Mouse (Mus musculus) heart, embryonic 11.5 days (tissue): ENCODE data around the gene A430078G23Rik. TPM values are rescaled to one million over a fixed set of nuclear protein-coding genes. Genes with fewer than 3 reads are reported as not detected.
"Not testable (repeated sequence)": the region's sequence is repeated elsewhere in the genome, so short reads cannot be mapped to it uniquely, and the experiment has no call there.

Experiments
- ATAC-seq: fragments of 200-750 bp; cut with Nextera tagmentation; replicated peaks from 2 replicates; pipeline ENCODE4 v1.8.0; 2017; ENCODE audit warnings: moderate library complexity; ENCODE audit not compliant: insufficient number of reproducible peaks, low FRiP score, low TSS enrichment
- H3K27ac ChIP-seq: fragments of 300-500 bp; sonication (generic); 2 replicates; pipeline ENCODE4 v1.5.1; 2014; ENCODE audit warnings: mild to moderate bottlenecking, low read depth, low read length
- H3K27me3 ChIP-seq: fragments of 300-500 bp; sonication (generic); 2 replicates; pipeline ENCODE4 v1.6.1; 2014; ENCODE audit warnings: mild to moderate bottlenecking, low read length, mixed read lengths; ENCODE audit not compliant: control insufficient read depth, insufficient read depth
- H3K36me3 ChIP-seq: fragments of 300-500 bp; sonication (generic); 2 replicates; pipeline ENCODE4 v1.6.1; 2014; ENCODE audit warnings: mild to moderate bottlenecking, low read length, moderate library complexity, mixed read lengths; ENCODE audit not compliant: control insufficient read depth, insufficient read depth
- H3K4me1 ChIP-seq: fragments of 300-500 bp; sonication (generic); 2 replicates; pipeline ENCODE4 v1.6.1; 2014; ENCODE audit warnings: low read length; ENCODE audit not compliant: control insufficient read depth, insufficient read depth
- H3K4me2 ChIP-seq: fragments of 300-500 bp; sonication (generic); 2 replicates; pipeline ENCODE4 v1.6.1; 2014; ENCODE audit warnings: mild to moderate bottlenecking, moderate library complexity
- H3K4me3 ChIP-seq: fragments of 300-500 bp; sonication (generic); 2 replicates; pipeline ENCODE4 v1.5.1; 2014; ENCODE audit warnings: low read depth, low read length
- H3K9ac ChIP-seq: fragments of 300-500 bp; sonication (generic); 2 replicates; pipeline ENCODE4 v1.6.1; 2014; ENCODE audit warnings: mild to moderate bottlenecking, low read depth, low read length, moderate library complexity
- H3K9me3 ChIP-seq: fragments of 300-500 bp; sonication (generic); replicated peaks from 2 replicates; pipeline ENCODE4 v1.6.1; 2016; ENCODE audit warnings: low read length; ENCODE audit not compliant: control insufficient read depth
- WGBS: fragments of 180-500 bp; shearing (Covaris S2); extraction: QIAGEN DNeasy Blood & Tissue Kit; methylation state at CpG from one replicate; pipeline ENCODE4 v1.1.7; 2014; ENCODE audit not compliant: insufficient replicate concordance; 5-methylcytosine and 5-hydroxymethylcytosine counted together
- polyA plus RNA-seq: library from polyadenylated mRNA; unstranded; fragments of >200 nt; fragmentation: Nextera tagmentation; extraction: Ambion mirVana; gene quantifications from 2 replicates; pipeline ENCODE4 v1.2.1, GENCODE M21; 2014

Gene A430078G23Rik
- 0.10 TPM in 1 of 2 replicates, not detected in the other for polyA plus RNA-seq

DNA sequence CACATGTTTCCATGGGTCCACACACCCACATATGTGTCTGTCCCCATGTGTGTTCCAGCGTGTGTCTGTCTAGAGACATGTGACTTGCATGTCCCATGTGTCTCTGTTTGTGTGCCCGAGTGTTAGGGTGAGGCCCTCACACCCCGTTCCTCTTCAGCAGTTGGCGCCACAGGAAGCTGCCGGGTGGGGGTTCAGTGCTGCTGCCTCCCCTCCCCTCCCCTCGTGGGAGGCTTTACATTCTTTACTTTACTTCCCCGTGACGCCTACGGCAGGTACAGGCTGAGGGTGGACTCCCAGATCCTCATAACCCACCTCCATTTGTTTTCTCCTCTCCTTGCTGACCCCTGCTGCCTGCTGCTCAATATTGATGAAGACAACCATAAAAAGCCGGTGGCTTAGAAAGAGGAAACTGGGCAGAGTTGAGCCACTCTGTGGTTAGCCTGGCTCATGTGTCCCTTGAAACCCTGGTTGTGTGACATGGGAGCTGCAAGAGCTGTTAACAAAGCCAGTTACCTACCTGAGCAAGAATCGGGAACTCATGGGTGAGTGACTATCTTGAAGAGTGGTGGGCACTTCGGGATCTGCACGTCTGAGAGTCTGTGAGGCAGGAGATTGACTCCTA is at the start of gene A430078G23Rik:
Gene A430078G23Rik, plus strand, starts transcription at position 227 of the 622 bp plus-strand sequence.
- Histone ChIP-seq H3K9ac (no peak within 1 kb of the TSS), H3K4me1 (no peaks in the 10 kb centered on the region), H3K27me3 (no peaks in the 10 kb centered on the region), H3K36me3 (no peaks in the 10 kb centered on the region), H3K4me2 (no peak within 1 kb of the TSS), H3K27ac (no peak within 1 kb of the TSS), H3K9me3 (no peaks in the 10 kb centered on the region), H3K4me3 (no peak within 1 kb of the TSS)
- ATAC-seq: no peak
- 68% methylated on average over 13 of the region's 13 CpGs for WGBS

DNA sequence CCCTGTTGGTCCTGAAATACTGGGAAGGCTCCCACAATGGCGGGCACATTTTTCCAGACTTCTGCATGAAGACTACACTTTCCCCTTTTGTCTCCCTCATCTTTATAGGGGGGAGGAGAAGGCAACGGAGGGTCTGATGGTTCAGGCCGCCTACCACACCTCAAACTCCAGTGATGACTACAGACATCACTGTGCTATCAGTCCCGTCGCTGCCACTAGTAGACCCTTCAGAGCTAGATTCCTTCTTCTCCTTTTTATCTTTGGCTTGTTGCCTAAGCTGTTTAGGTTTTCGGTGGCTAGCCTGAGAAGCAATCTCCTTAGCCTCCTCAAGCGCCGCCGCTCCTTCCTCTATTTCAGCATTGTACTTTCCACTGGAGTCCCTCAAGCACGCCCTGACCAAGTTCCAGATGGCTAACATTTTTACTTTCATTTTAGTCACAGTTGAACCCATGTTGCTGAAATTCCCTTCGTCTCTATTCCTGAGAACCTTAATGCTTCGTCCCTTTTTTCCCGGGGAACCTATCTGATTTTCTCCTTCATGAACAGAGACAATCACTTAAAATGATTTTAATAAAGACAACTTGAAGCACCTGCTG is 44.9 kb upstream of the A430078G23Rik start:
- H3K27me3 ChIP-seq, H3K4me3 ChIP-seq, H3K9me3 ChIP-seq, H3K4me2 ChIP-seq, ATAC-seq, H3K27ac ChIP-seq, H3K36me3 ChIP-seq, H3K4me1 ChIP-seq, H3K9ac ChIP-seq: not testable (repeated sequence)
- 81% methylated on average over 13 of the region's 13 CpGs for WGBS

- Histone ChIP-seq H3K9me3 (no peaks in the 10 kb centered on the region), H3K27me3 (no peaks in the 10 kb centered on the region), H3K4me2 (no peak overlapping the region), H3K9ac (no peak overlapping the region), H3K27ac (no peak overlapping the region), H3K36me3 (no peaks in the 10 kb centered on the region), H3K4me1 (no peaks in the 10 kb centered on the region), H3K4me3 (no peak overlapping the region)
- 76% methylated on average over 11 of the region's 11 CpGs for WGBS
- no peak for ATAC-seq
Observed at GRCm38 (mm10) chr8:3309636-3310035, 43.6 kb upstream of the A430078G23Rik start.

DNA sequence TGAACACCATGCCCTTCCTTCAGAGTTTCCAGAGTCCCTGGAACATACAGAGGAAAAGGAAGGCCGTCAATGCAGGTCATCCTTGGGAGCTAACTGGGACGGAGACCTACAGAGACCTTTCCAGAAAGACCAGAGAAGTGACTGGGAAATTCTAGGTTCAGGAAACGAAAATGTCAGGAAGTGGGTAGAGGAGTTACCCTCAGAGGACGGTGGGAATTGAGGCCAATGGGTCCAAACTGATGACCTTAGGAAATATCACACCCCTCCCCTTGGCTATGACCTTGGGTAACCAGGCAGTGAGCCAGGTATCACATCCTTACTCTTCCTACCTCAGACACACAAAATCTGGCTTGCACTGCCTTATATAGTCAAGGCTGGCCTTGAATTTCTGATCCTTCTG is 41.7 kb upstream of the A430078G23Rik start:
- H3K9ac ChIP-seq: no peak overlapping the region
- H3K9me3 ChIP-seq: no peaks in the 10 kb centered on the region
- no peaks in the 10 kb centered on the region for H3K36me3 ChIP-seq
- H3K4me2 ChIP-seq: no peak overlapping the region
- ATAC-seq: no peak
- H3K4me1 ChIP-seq: no peaks in the 10 kb centered on the region
- H3K27ac ChIP-seq: no peak overlapping the region
- 70% methylated on average over 4 of the region's 4 CpGs for WGBS
- no peaks in the 10 kb centered on the region for H3K27me3 ChIP-seq
- H3K4me3 ChIP-seq: no peak overlapping the region

- H3K36me3 ChIP-seq, H3K27me3 ChIP-seq, H3K27ac ChIP-seq, H3K9me3 ChIP-seq, H3K4me1 ChIP-seq, H3K4me2 ChIP-seq, H3K9ac ChIP-seq, H3K4me3 ChIP-seq, ATAC-seq: not testable (repeated sequence)
- 57% methylated on average over 1 of the region's 1 CpGs for WGBS
Observed at GRCm38 (mm10) chr8:3313417-3313816, 39.8 kb upstream of the A430078G23Rik start.

DNA sequence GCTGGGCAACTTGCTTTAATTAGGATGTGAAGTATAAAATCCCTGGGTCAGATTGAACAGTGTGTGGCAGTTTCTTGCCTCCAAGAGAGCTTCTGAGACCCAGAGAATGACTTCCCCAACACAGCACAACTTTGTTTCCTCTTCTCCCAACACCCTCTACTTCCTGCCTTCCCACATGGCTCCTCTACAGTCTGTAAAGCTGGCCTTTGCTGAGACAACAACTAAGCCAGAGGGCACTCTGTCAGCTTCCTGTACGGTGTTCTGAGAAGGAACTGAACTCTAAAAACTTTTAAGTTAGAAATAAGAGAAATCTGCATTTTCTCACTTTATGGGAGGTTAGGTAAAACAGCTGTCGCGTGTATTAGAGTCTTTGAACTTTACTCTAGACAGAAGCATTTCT is 39.4 kb upstream of the A430078G23Rik start:
- Histone ChIP-seq H3K4me3 (no peak overlapping the region), H3K36me3 (no peaks in the 10 kb centered on the region), H3K4me1 (no peaks in the 10 kb centered on the region), H3K9me3 (no peaks in the 10 kb centered on the region), H3K4me2 (no peak overlapping the region), H3K27me3 (no peaks in the 10 kb centered on the region), H3K27ac (no peak overlapping the region), H3K9ac (no peak overlapping the region)
- no peak for ATAC-seq
- 67% methylated on average over 3 of the region's 3 CpGs for WGBS

DNA sequence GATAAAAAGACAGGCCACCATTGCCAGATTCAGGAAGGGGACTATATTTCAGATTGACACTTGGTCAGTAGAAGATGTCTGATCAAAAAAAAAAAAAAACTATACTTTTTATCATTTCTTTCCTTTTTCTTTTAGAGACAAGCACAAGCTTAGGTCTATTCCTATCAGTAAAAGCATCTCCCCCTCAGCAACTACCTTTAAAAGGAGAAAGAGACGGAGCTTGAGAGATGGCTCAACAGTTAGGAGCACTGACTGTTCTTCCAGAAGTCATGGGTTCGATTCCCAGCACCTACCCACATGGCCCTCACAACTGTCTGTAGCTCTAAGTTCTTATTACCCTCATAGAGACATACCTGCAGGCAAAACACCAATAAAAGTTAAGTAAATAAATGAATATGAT is 38.9 kb upstream of the A430078G23Rik start:
- Histone ChIP-seq H3K9me3 (no peaks in the 10 kb centered on the region), H3K27me3 (no peaks in the 10 kb centered on the region), H3K27ac (no peak overlapping the region), H3K9ac (no peak overlapping the region), H3K4me1 (no peaks in the 10 kb centered on the region), H3K36me3 (no peaks in the 10 kb centered on the region), H3K4me2 (no peak overlapping the region), H3K4me3 (no peak overlapping the region)
- no peak for ATAC-seq
- 72% methylated on average over 2 of the region's 2 CpGs for WGBS

DNA sequence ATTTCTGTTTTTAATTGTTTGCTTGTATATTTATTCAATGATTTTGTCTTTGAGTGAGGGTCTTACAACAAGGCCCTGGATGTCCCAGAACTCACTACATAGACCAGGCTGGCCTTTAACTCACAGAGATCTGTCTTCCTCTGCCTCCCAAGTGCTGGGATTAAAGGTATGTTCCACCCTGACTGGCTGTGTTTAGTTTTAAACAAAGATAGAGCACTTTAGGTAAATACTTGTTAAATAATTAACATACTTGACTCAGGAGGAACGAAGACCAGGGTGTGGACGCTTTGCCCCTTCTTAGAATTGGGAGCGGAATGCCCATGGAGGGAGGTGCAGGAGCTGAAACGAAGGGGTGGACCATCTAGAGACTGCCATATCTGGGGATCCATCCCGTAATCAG is 36.6 kb upstream of the A430078G23Rik start:
- Histone ChIP-seq H3K9me3 (no peaks in the 10 kb centered on the region), H3K36me3 (no peaks in the 10 kb centered on the region), H3K4me2 (no peak overlapping the region), H3K9ac (no peak overlapping the region), H3K4me1 (no peaks in the 10 kb centered on the region), H3K27ac (no peak overlapping the region), H3K27me3 (no peaks in the 10 kb centered on the region), H3K4me3 (no peak overlapping the region)
- no peak for ATAC-seq
- WGBS: 86% methylated on average over 5 of the region's 5 CpGs

- not testable (repeated sequence) for H3K9me3 ChIP-seq, ATAC-seq, H3K27ac ChIP-seq, H3K4me1 ChIP-seq, H3K4me3 ChIP-seq, H3K27me3 ChIP-seq, H3K9ac ChIP-seq, H3K36me3 ChIP-seq, H3K4me2 ChIP-seq
- WGBS: 91% methylated on average over 8 of the region's 11 CpGs
Observed at GRCm38 (mm10) chr8:3319267-3319666, 33.9 kb upstream of the A430078G23Rik start.
